Mouse (Mus musculus) liver, adult 2 months (tissue): ENCODE measurements around the gene Tmem37.

Source experiments
- CTCF ChIP-seq: fragments of 200-500 bp; IDR thresholded peaks from 2 replicates; pipeline ENCODE4 v1.5.1; 2011; ENCODE audit warnings: low read depth, low read length, control low read depth
- POLR2A ChIP-seq: fragments of 200-500 bp; IDR thresholded peaks from 2 replicates; pipeline ENCODE4 v1.6.1; 2011; ENCODE audit warnings: low read length, control low read depth; ENCODE audit not compliant: insufficient read depth; ENCODE audit errors: extremely low read depth

- TF ChIP-seq POLR2A (no peak), CTCF (no peak)
Observed at GRCm38 (mm10) chr1:120064036-120064682, 9.7 kb downstream of the Tmem37 start.
